Mouse (Mus musculus): Measurements from ENCODE around the gene Lin7c.
"Not testable (repeated sequence)": the region's sequence is repeated elsewhere in the genome, so short reads cannot be mapped to it uniquely, and the experiment has no call there.

Gene Lin7c

DNA sequence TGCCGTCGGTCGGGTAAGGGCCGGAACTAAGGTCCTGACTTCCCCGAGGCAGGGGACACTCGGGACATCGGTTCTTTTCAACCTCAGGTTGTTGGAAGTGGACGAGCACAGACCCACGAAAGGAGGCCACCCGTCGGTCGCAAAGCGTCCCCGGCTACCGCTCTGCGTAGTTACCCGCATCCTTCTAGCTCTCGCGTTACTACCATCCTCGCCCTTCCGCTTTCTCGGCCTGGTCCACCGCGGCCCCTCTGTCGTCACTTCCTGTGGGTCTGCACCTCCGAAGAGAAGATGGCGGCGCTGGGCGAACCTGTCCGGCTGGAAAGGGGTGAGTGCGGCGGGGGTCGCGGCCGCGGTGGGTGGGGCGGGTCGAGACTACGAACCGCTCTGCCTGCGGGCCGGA lies at the start of gene Lin7c:
Gene Lin7c (plus strand): TSS at position 257 of the 400 bp plus-strand sequence.
- peak; percentile 94 for DNase-seq (ENCODE audit: low read depth, low spot score)

DNA sequence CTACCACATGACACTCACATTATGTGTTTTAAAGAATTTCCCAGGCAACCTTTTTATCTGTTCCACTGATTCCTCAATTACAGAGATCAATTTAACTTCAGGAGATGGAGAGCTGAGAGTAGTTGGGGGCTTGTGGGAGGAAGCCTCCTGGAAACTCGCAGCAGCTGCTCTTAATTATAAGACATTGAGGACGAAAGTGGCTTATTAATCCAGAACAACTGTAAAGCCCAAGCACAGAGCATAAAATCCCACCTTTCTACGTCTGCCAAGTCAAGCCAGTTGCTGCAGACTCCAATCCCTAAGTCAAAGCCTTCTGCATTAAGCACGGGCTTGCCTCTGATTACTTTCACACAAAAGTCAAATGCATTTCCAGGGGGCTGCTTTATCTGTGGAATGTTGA lies 44.3 kb upstream of the Lin7c start:
- peak; percentile 8 for DNase-seq (ENCODE audit: low read depth, low spot score)

GRCm38 (mm10) chr2:109848305-109848704 lies 42.3 kb upstream of the Lin7c start:
- no peak for DNase-seq (ENCODE audit: low read depth, low spot score)

GRCm38 (mm10) chr2:109848715-109849114 lies 41.9 kb upstream of the Lin7c start:
- DNase-seq (ENCODE audit: low read depth, low spot score), result peak; percentile 10

DNA sequence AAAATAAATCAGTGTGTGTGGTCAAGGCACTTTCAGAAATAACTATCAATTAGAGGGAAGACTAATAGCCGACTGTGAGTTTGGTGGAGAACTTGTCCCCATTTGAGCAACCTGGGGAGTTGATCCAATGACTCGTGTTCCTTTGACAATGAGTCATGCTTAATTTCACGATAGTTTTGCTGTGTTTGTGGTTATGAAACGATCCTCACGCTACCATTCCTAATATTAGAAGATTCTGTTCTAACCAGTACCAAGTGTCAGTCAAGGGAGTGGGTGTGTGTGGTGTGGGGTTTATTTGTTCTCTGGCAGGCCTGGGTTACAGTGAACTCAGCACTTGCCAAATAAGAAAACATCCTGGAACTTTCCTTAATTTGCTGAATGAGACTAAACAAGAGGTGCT lies 35.1 kb upstream of the Lin7c start:
- no peak for DNase-seq (ENCODE audit: low read depth, low spot score)

DNA sequence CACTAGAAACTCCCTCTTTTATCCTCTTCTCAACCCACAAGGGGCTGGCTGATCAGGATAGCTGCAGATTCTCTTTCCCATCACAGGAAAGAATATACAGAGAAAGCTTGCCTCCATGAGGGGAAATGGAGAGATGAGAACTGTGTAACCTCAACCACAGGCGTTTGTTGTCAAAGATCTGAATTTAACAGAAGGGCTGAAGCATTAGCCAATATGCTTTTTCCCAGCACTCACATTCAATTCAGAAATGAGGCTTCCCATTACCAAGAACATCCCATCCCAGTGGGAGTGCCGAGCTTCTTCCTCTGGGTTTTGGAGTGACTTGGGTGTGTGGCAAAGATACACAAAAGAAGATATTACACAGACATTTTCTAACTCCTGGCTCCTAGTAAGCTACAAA lies 31.0 kb upstream of the Lin7c start:
- DNase-seq (ENCODE audit: low read depth, low spot score), result no peak

DNA sequence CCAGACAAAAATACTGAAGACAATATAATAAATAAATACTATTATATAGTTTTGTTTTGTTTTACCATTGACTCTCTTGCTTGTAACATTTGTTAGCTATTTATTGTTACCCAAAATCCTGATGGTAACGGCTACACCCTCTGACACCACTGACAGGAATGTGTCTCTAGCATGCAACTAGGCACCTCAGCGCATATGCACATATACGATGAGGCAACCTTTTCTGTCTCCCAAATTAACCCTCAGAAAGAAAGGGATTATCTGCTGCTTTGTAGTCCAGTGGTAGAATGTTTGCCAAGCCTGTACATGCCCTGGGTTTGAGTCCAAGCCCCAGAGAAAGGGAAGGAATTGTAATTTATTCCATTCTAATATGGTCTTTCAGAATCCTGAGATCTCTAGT lies 29.8 kb upstream of the Lin7c start:
- DNase-seq (ENCODE audit: low read depth, low spot score), result no peak

DNA sequence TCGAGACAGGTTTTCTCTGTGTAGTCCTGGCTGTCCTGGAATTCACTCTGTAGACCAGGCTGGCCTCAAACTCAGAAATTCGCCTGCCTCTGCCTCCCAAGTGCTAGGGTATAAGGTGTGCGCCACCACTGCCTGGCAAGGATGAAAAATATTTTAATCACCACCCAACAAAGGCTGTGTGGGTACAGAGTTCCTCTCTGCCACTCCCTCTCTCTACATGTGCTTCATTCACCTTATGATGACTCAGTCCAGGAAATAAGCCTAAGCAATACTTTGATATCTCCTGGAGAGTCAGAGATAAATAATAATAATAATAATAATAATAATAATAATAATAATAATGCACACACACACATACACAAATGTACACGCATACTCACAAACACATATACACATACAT lies 11.2 kb upstream of the Lin7c start:
- not testable (repeated sequence) for DNase-seq (ENCODE audit: low read depth, low spot score)

- no peak for DNase-seq (ENCODE audit: low read depth, low spot score)
These were observed 9.5 kb upstream of the Lin7c start for GRCm38 (mm10) chr2:109881111-109881510.

DNA sequence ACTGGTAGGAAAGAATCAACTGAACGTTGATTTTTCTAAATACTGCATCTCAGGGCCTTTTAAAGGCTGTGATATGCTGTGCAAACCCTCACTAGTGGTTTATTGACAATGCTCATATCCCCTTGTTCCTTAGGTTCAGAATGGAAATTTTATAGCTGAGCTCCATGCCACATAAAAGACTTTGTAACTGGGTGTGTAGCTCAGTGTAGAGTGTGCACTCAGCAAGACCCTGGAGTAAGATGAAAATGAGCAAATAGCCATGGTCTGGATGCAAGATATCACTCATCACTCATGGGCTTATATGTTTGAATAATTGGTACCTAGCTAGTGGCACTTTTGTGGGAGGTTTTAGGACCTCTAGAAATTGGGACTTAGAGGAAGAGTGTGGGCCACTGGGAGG lies 9.0 kb upstream of the Lin7c start:
- DNase-seq (ENCODE audit: low read depth, low spot score), result no peak

- DNase-seq (ENCODE audit: low read depth, low spot score), result no peak
These were observed 6.5 kb upstream of the Lin7c start for GRCm38 (mm10) chr2:109884106-109884505.

DNA sequence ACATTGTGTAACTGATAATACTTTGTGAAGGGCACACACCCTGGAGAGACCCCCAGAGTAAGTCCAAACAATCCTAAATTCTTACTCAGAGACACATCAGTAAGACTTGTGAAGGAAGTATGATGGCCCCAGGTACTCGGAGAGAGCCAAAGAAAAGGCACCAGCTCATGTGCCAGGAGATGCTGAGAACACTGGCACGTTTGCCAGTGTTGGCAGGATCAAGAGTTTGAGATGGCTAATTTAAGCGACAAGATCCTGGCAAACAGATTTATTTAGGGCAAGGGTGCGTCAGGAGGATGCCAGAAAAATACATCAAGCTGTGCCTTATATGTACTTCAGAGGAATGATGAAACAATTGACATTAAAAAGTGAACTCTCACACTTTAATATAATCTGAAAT lies 6.1 kb upstream of the Lin7c start:
- DNase-seq (ENCODE audit: low read depth, low spot score), result no peak

- DNase-seq (ENCODE audit: low read depth, low spot score), result no peak
These were observed 585 bp upstream of the Lin7c start for GRCm38 (mm10) chr2:109890068-109890467.

DNA sequence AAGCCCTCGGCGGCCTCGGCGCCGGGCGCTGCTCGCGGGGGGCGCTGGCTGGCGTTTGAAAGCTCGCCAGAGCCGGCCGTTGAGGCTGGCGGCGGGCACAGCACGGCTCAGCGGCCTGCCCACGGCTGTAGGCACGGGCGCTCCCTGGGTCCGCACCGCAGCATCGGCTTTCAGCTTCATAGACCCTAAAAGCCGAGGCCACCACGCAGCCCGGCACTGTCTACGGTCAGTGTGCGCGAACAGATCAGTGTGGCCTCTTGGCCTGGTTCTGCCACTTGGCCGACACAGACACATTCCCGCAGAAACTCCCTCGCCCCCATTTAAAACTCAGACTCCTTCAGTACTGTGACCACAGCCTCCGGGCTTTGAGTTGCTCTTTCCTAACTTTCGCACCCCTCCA lies 378 bp downstream of the Lin7c start:
- peak; percentile 32 for DNase-seq (ENCODE audit: low read depth, low spot score)

DNA sequence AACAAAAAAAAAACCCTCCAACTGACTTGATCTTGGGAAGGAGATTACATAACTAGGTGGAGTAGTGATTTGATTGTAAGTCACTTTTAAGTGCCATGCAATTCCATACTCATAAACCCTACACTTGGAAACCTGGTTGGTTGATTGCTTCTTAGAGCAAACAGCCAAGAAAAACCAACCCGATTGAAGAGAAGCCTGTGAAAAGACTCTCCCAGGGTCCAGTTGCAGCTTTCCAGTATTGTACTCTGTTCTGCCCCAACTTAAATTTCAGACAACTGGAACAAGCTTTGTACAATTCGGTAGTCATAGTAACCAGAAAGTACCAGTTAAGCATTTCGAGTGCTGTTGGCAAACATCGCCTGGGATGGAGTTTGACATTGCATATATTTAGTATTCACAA lies 818 bp downstream of the Lin7c start:
- peak; percentile 28 for DNase-seq (ENCODE audit: low read depth, low spot score)

DNA sequence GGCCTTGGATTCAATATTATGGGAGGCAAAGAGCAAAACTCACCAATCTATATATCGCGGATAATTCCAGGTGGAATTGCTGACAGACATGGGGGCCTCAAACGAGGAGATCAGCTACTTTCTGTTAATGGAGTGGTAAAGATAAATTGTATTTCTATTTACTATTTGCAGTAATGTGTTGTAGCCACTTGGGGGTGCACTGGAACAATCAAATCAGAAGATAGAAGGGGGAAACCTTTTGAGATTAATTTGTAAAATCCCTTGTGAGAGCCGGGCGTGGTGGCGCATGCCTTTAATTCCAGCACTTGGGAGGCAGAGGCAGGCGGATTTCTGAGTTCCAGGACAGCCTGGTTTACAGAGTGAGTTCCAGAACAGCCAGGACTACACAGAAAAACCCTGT lies 5.7 kb downstream of the Lin7c start:
- DNase-seq (ENCODE audit: low read depth, low spot score), result no peak

- DNase-seq (ENCODE audit: low read depth, low spot score), result no peak
These were observed 12.2 kb downstream of the Lin7c start for GRCm38 (mm10) chr2:109902869-109903268.

GRCm38 (mm10) chr2:109904171-109904821 lies 13.6 kb downstream of the Lin7c start:
- DNase-seq (ENCODE audit: low read depth, low spot score), result peak; percentile 91

DNA sequence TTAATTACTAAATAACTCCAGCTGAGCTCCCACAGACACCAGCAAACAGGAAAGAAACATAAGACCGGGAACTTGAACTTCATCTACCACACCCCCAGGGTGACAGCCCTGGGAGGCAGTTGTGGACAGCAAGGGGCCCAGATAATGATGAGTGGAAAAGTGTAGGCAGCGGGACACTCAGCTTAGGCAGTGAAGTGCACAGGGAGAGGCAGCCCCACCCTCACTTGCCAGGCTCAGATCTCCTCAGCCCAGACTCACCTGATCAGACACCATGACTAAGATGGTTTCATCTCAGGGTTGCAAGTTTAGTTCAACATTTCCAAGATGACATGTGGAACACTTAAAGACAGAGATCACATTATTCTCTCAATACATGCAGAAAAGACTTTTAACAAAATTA lies 18.5 kb downstream of the Lin7c start:
- no peak for DNase-seq (ENCODE audit: low read depth, low spot score)

DNA sequence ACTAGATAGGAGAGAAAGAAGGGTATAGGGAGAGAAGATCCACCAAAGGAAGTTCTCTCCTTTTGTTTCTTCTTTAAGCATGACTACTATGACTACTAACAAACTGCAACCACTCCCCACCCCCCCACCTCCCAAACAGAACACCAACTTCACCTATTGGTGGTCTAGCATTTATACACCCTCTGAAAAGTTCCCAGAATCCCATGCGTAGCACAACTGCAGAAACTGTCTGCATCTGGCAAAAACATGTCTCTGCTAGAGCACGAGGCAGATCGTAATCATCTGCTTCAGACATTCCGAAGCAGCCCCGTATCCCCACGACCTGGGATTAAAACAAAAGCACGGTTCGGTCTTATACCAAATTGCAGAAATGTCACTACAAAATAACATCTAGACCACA lies 21.6 kb downstream of the Lin7c start:
- no peak for DNase-seq (ENCODE audit: low read depth, low spot score)

- no peak for DNase-seq (ENCODE audit: low read depth, low spot score)
These were observed 22.1 kb downstream of the Lin7c start for GRCm38 (mm10) chr2:109912766-109913165.

DNA sequence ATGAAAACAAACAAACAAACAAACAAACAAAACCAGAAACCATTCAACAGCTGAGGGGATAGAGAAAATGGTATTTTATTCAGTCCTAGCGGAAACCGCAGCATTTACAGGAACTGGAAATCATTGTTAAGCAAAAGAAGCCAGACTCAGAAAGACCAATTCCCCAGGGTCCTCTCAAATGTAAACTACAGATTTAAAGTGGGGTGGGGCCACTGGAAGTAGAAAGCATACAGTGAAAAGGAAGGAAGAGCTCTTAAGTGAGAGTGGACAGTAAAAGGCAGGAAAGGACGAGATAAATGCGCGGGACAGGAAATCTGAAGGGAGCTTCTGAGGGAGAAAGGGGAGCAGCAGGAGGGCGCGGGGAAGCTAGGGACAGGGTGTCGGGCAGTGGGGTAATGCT lies 22.6 kb downstream of the Lin7c start:
- DNase-seq (ENCODE audit: low read depth, low spot score), result no peak

- DNase-seq (ENCODE audit: low read depth, low spot score), result no peak
These were observed 23.9 kb downstream of the Lin7c start for GRCm38 (mm10) chr2:109914601-109915000.

Measured in forelimb bud, embryonic 11.5 days (tissue).